Mouse (Mus musculus): ENCODE measurements around the gene Met. TPM values are rescaled to one million over a fixed set of nuclear protein-coding genes. Genes with fewer than 3 reads are reported as not detected.

Gene Met
- polyA plus RNA-seq, 1 experiment: not detected

DNA sequence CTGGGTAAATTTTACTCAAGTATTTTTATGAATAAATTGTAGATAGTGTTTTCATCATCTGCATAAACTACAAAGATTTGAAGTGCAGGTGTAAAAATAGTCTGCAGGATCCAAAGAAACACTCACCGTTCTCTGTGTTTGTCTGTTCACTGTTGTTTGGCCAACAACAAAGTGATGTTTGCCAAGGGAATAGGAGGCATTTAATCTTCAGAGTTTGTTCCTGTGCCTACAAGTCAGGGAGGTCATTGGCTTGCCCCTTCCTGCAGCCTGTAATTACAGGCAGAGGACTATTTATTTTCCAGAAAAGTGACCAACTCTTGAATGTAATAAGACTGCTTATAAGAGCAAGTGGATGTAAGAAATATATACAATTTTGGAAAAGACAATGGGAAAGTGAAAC is 38.7 kb downstream of the Met start:
- no peak for TF ChIP-seq POLR2A (IDR thresholded peaks at IDR 0.05; ENCODE audit: insufficient read depth, low read depth, low read length)
- no peak for TF ChIP-seq CTCF (IDR thresholded peaks at IDR 0.05; ENCODE audit: insufficient read depth, low read depth, low read length)
- Histone ChIP-seq H3K4me3 (ENCODE audit: insufficient read depth, low read depth, low read length) (no peak overlapping the region), H3K4me1 (ENCODE audit: control insufficient read depth, insufficient read depth, low read length) (no peaks in the 10 kb centered on the region), H3K27ac (ENCODE audit: insufficient read depth, low read depth, low read length) (no peak overlapping the region)
- 57% methylated on average over 1 of the region's 1 CpGs for WGBS

DNA sequence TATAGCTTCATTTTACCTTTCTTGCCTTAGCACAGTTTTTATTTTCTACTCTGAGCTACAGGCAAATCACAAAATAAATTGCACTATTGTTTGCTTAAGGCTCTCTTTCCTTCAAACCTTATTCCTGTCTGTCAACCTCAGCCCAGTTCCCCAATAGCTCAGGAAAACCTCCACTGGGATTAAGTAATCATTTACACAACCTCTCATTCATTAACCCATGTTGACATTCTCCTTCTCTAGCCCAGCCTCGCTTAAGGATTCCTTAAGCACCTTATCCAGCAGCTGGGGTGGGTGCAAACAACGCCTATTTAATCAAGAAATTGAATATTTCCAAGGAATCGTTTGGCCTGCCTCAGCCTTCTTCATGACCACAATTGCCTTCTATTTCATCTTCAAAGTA is 40.1 kb downstream of the Met start:
- 82% methylated on average over 3 of the region's 3 CpGs for WGBS
- no peak for TF ChIP-seq POLR2A (IDR thresholded peaks at IDR 0.05; ENCODE audit: insufficient read depth, low read depth, low read length)
- no peak for TF ChIP-seq CTCF (IDR thresholded peaks at IDR 0.05; ENCODE audit: insufficient read depth, low read depth, low read length)
- no peaks in the 10 kb centered on the region for H3K4me1 ChIP-seq (ENCODE audit: control insufficient read depth, insufficient read depth, low read length)

GRCm38 (mm10) chr6:17505530-17505929 is 41.9 kb downstream of the Met start:
- Histone ChIP-seq H3K4me3 (ENCODE audit: insufficient read depth, low read depth, low read length) (no peak overlapping the region), H3K27ac (ENCODE audit: insufficient read depth, low read depth, low read length) (no peak overlapping the region), H3K4me1 (ENCODE audit: control insufficient read depth, insufficient read depth, low read length) (no peaks in the 10 kb centered on the region)
- WGBS: 86% methylated on average over 3 of the region's 3 CpGs
- TF ChIP-seq POLR2A (IDR thresholded peaks at IDR 0.05; ENCODE audit: insufficient read depth, low read depth, low read length) (no peak), CTCF (IDR thresholded peaks at IDR 0.05; ENCODE audit: insufficient read depth, low read depth, low read length) (no peak)

More for the DNA sequence above, 40.1 kb downstream of the Met start:
- H3K27ac ChIP-seq (ENCODE audit: insufficient read depth, low read depth, low read length): no peak overlapping the region
- no peak overlapping the region for H3K4me3 ChIP-seq (ENCODE audit: insufficient read depth, low read depth, low read length)

- Histone ChIP-seq H3K27ac (ENCODE audit: insufficient read depth, low read depth, low read length) (no peak overlapping the region), H3K4me1 (ENCODE audit: control insufficient read depth, insufficient read depth, low read length) (no peaks in the 10 kb centered on the region), H3K4me3 (ENCODE audit: insufficient read depth, low read depth, low read length) (no peak overlapping the region)
- 67% methylated on average over 2 of the region's 2 CpGs for WGBS
- no peak for TF ChIP-seq CTCF (IDR thresholded peaks at IDR 0.05; ENCODE audit: insufficient read depth, low read depth, low read length)
- no peak for TF ChIP-seq POLR2A (IDR thresholded peaks at IDR 0.05; ENCODE audit: insufficient read depth, low read depth, low read length)
Measured at GRCm38 (mm10) chr6:17506831-17507230, 43.2 kb downstream of the Met start.

GRCm38 (mm10) chr6:17508184-17508583 is 44.6 kb downstream of the Met start:
- TF ChIP-seq POLR2A (IDR thresholded peaks at IDR 0.05; ENCODE audit: insufficient read depth, low read depth, low read length) (no peak), CTCF (IDR thresholded peaks at IDR 0.05; ENCODE audit: insufficient read depth, low read depth, low read length) (no peak)
- Histone ChIP-seq H3K4me1 (ENCODE audit: control insufficient read depth, insufficient read depth, low read length) (no peaks in the 10 kb centered on the region), H3K27ac (ENCODE audit: insufficient read depth, low read depth, low read length) (no peak overlapping the region), H3K4me3 (ENCODE audit: insufficient read depth, low read depth, low read length) (no peak overlapping the region)
- WGBS: 87% methylated on average over 5 of the region's 5 CpGs

GRCm38 (mm10) chr6:17508604-17509372 is 45.2 kb downstream of the Met start:
- no peak for TF ChIP-seq CTCF (IDR thresholded peaks at IDR 0.05; ENCODE audit: insufficient read depth, low read depth, low read length)
- TF ChIP-seq POLR2A (IDR thresholded peaks at IDR 0.05; ENCODE audit: insufficient read depth, low read depth, low read length): no peak
- Histone ChIP-seq H3K27ac (ENCODE audit: insufficient read depth, low read depth, low read length) (no peak overlapping the region), H3K4me3 (ENCODE audit: insufficient read depth, low read depth, low read length) (no peak overlapping the region), H3K4me1 (ENCODE audit: control insufficient read depth, insufficient read depth, low read length) (no peaks in the 10 kb centered on the region)
- WGBS: 93% methylated on average over 9 of the region's 9 CpGs

GRCm38 (mm10) chr6:17513381-17513780 is 49.8 kb downstream of the Met start:
- Histone ChIP-seq H3K4me3 (ENCODE audit: insufficient read depth, low read depth, low read length) (no peak overlapping the region), H3K27ac (ENCODE audit: insufficient read depth, low read depth, low read length) (no peak overlapping the region), H3K4me1 (ENCODE audit: control insufficient read depth, insufficient read depth, low read length) (no peaks in the 10 kb centered on the region)
- 87% methylated on average over 15 of the region's 15 CpGs for WGBS
- TF ChIP-seq CTCF (IDR thresholded peaks at IDR 0.05; ENCODE audit: insufficient read depth, low read depth, low read length): no peak
- TF ChIP-seq POLR2A (IDR thresholded peaks at IDR 0.05; ENCODE audit: insufficient read depth, low read depth, low read length): no peak

GRCm38 (mm10) chr6:17515775-17516460 is 52.3 kb downstream of the Met start:
- TF ChIP-seq POLR2A (IDR thresholded peaks at IDR 0.05; ENCODE audit: insufficient read depth, low read depth, low read length) (no peak), CTCF (IDR thresholded peaks at IDR 0.05; ENCODE audit: insufficient read depth, low read depth, low read length) (no peak)
- Histone ChIP-seq H3K4me3 (ENCODE audit: insufficient read depth, low read depth, low read length) (no peak overlapping the region), H3K4me1 (ENCODE audit: control insufficient read depth, insufficient read depth, low read length) (no peaks in the 10 kb centered on the region), H3K27ac (ENCODE audit: insufficient read depth, low read depth, low read length) (no peak overlapping the region)
- 48% methylated on average over 7 of the region's 7 CpGs for WGBS
